Mouse (Mus musculus): Measurements from ENCODE around the gene Rad51d. TPM values are rescaled to one million over a fixed set of nuclear protein-coding genes. Genes with fewer than 3 reads are reported as not detected.
A peak's percentile ranks its signal among the peaks of the same experiment; 100 is the strongest.
"Not testable (repeated sequence)": the region's sequence is repeated elsewhere in the genome, so short reads cannot be mapped to it uniquely, and the experiment has no call there.

Rad51d gene
- polyA plus RNA-seq (2011; ENCODE audit: insufficient read depth, insufficient read length, low read depth, missing spikeins), result 23.9 and 25.8 TPM in 2 replicates

- TF ChIP-seq EP300 (IDR thresholded peaks at IDR 0.05; ENCODE audit: insufficient read depth, low read depth, low read length), result 0 out of 2 replicates have a peak, but pooled peaks have one; percentile 2
- no peak for TF ChIP-seq POLR2A (IDR thresholded peaks at IDR 0.05; ENCODE audit: insufficient read depth, low read length)
- TF ChIP-seq CTCF (IDR thresholded peaks at IDR 0.05; ENCODE audit: low read depth, low read length), result peak; percentile 87
- Histone ChIP-seq H3K9ac (ENCODE audit: low read depth, poor library complexity, severe bottlenecking) (peak within 1 kb of the TSS; percentile 83), H3K36me3 (ENCODE audit: control insufficient read depth, insufficient read depth, low read length, poor library complexity, severe bottlenecking) (no peaks in the 10 kb centered on the region), H3K4me3 (ENCODE audit: low read depth, low read length) (peak within 1 kb of the TSS; percentile 91), H3K9me3 (replicated peaks; ENCODE audit: control insufficient read depth, insufficient read depth, low read length, poor library complexity, severe bottlenecking) (no peaks in the 10 kb centered on the region), H3K27me3 (ENCODE audit: control insufficient read depth, insufficient read depth, low read length, poor library complexity, severe bottlenecking) (no peaks in the 10 kb centered on the region), H3K4me1 (ENCODE audit: control insufficient read depth, insufficient read depth, low read length) (peaks cover 1% of the 10 kb centered on the region), H3K27ac (ENCODE audit: insufficient read depth, low read length) (peak within 1 kb of the TSS; percentile 10; the same call in 1 of the 2 replicates)
Measured at GRCm38 (mm10) chr11:82890342-82890762, at the start of gene Rad51d. Gene Rad51d, minus strand, starts transcription at chr11:82890614.

- peak overlapping the region; percentile 68 for H3K9ac ChIP-seq (ENCODE audit: low read depth, poor library complexity, severe bottlenecking)
- H3K36me3 ChIP-seq (ENCODE audit: control insufficient read depth, insufficient read depth, low read length, poor library complexity, severe bottlenecking), result no peaks in the 10 kb centered on the region
- TF ChIP-seq POLR2A (IDR thresholded peaks at IDR 0.05; ENCODE audit: insufficient read depth, low read length) (no peak), EP300 (IDR thresholded peaks at IDR 0.05; ENCODE audit: insufficient read depth, low read depth, low read length) (no peak), CTCF (IDR thresholded peaks at IDR 0.05; ENCODE audit: low read depth, low read length) (no peak)
- peak overlapping the region; percentile 36 for H3K4me3 ChIP-seq (ENCODE audit: low read depth, low read length)
- no peaks in the 10 kb centered on the region for H3K4me1 ChIP-seq (ENCODE audit: control insufficient read depth, insufficient read depth, low read length)
- no peaks in the 10 kb centered on the region for H3K9me3 ChIP-seq (replicated peaks; ENCODE audit: control insufficient read depth, insufficient read depth, low read length, poor library complexity, severe bottlenecking)
- H3K27me3 ChIP-seq (ENCODE audit: control insufficient read depth, insufficient read depth, low read length, poor library complexity, severe bottlenecking), result peaks cover 44% of the 10 kb centered on the region
- no peak overlapping the region for H3K27ac ChIP-seq (ENCODE audit: insufficient read depth, low read length)
Measured at GRCm38 (mm10) chr11:82933186-82933585, 42.8 kb upstream of the Rad51d start.

DNA sequence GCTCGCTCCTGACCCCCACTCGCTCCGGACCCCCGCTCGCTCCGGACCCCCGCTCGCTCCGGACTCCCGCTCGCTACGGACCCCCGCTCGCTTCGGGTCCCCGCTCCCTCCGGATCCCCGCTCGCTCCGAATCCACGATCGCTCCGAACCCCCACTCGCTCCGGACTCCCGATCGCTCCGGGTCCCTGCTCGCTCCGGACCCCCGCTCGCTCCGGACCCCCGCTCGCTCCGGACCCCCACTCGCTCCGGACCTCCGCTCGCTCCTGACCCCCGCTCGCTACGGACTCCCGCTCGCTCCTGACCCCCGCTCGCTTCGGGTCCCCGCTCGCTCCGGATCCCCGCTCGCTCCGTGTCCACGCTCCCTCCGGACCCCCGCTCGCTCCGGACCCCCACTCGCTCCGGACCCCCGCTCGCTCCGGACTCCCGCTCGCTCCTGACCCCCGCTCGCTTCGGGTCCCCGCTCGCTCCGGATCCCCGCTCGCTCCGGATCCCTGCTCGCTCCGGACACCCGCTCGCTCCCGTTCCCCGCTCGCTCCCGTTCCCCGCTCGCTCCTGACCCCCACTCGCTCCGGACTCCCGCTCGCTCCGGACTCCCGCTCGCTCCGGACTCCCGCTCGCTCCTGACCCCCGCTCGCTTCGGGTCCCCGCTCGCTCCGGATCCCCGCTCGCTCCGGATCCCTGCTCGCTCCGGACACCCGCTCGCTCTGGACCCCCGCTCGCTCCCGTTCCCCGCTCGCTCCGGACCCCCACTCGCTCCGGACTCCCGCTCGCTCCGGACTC is 41.4 kb upstream of the Rad51d start:
- H3K27ac ChIP-seq (ENCODE audit: insufficient read depth, low read length); H3K9me3 ChIP-seq (replicated peaks; ENCODE audit: control insufficient read depth, insufficient read depth, low read length, poor library complexity, severe bottlenecking); H3K4me1 ChIP-seq (ENCODE audit: control insufficient read depth, insufficient read depth, low read length); H3K36me3 ChIP-seq (ENCODE audit: control insufficient read depth, insufficient read depth, low read length, poor library complexity, severe bottlenecking): not testable (repeated sequence)
- peak overlapping the region; percentile 35 for H3K4me3 ChIP-seq (ENCODE audit: low read depth, low read length)
- H3K9ac ChIP-seq (ENCODE audit: low read depth, poor library complexity, severe bottlenecking), result peak overlapping the region; percentile 84
- peaks cover 44% of the 10 kb centered on the region for H3K27me3 ChIP-seq (ENCODE audit: control insufficient read depth, insufficient read depth, low read length, poor library complexity, severe bottlenecking)

GRCm38 (mm10) chr11:82931161-82931560 is 40.7 kb upstream of the Rad51d start:
- not testable (repeated sequence) for H3K4me1 ChIP-seq (ENCODE audit: control insufficient read depth, insufficient read depth, low read length); H3K36me3 ChIP-seq (ENCODE audit: control insufficient read depth, insufficient read depth, low read length, poor library complexity, severe bottlenecking); H3K27ac ChIP-seq (ENCODE audit: insufficient read depth, low read length); H3K9me3 ChIP-seq (replicated peaks; ENCODE audit: control insufficient read depth, insufficient read depth, low read length, poor library complexity, severe bottlenecking)
- H3K27me3 ChIP-seq (ENCODE audit: control insufficient read depth, insufficient read depth, low read length, poor library complexity, severe bottlenecking), result peaks cover 44% of the 10 kb centered on the region
- peak overlapping the region; percentile 84 for H3K9ac ChIP-seq (ENCODE audit: low read depth, poor library complexity, severe bottlenecking)
- H3K4me3 ChIP-seq (ENCODE audit: low read depth, low read length), result 0 out of 2 replicates have a peak overlapping the region, but pooled peaks have one; percentile 19

GRCm38 (mm10) chr11:82930391-82930955 is 40.1 kb upstream of the Rad51d start:
- H3K27me3 ChIP-seq (ENCODE audit: control insufficient read depth, insufficient read depth, low read length, poor library complexity, severe bottlenecking), result peaks cover 43% of the 10 kb centered on the region
- H3K4me1 ChIP-seq (ENCODE audit: control insufficient read depth, insufficient read depth, low read length), result not testable (repeated sequence)

GRCm38 (mm10) chr11:82929633-82929950 is 39.2 kb upstream of the Rad51d start:
- H3K27me3 ChIP-seq (ENCODE audit: control insufficient read depth, insufficient read depth, low read length, poor library complexity, severe bottlenecking), result peaks cover 37% of the 10 kb centered on the region
- TF ChIP-seq EP300 (IDR thresholded peaks at IDR 0.05; ENCODE audit: insufficient read depth, low read depth, low read length) (no peak), CTCF (IDR thresholded peaks at IDR 0.05; ENCODE audit: low read depth, low read length) (no peak), POLR2A (IDR thresholded peaks at IDR 0.05; ENCODE audit: insufficient read depth, low read length) (no peak)
- no peak overlapping the region for H3K27ac ChIP-seq (ENCODE audit: insufficient read depth, low read length)
- H3K9ac ChIP-seq (ENCODE audit: low read depth, poor library complexity, severe bottlenecking), result no peak overlapping the region
- H3K4me3 ChIP-seq (ENCODE audit: low read depth, low read length), result no peak overlapping the region
- H3K36me3 ChIP-seq (ENCODE audit: control insufficient read depth, insufficient read depth, low read length, poor library complexity, severe bottlenecking), result no peaks in the 10 kb centered on the region
- H3K9me3 ChIP-seq (replicated peaks; ENCODE audit: control insufficient read depth, insufficient read depth, low read length, poor library complexity, severe bottlenecking), result no peaks in the 10 kb centered on the region
- no peaks in the 10 kb centered on the region for H3K4me1 ChIP-seq (ENCODE audit: control insufficient read depth, insufficient read depth, low read length)

More at GRCm38 (mm10) chr11:82930391-82930955, 40.1 kb upstream of the Rad51d start:
- peak overlapping the region; percentile 84 for H3K9ac ChIP-seq (ENCODE audit: low read depth, poor library complexity, severe bottlenecking)
- 0 out of 2 replicates have a peak overlapping the region, but pooled peaks have one; percentile 30 for H3K4me3 ChIP-seq (ENCODE audit: low read depth, low read length)
- not testable (repeated sequence) for H3K27ac ChIP-seq (ENCODE audit: insufficient read depth, low read length); H3K36me3 ChIP-seq (ENCODE audit: control insufficient read depth, insufficient read depth, low read length, poor library complexity, severe bottlenecking); H3K9me3 ChIP-seq (replicated peaks; ENCODE audit: control insufficient read depth, insufficient read depth, low read length, poor library complexity, severe bottlenecking)

Measured in ES-Bruce4 (cell line).